Mouse (Mus musculus) Patski (cell line): ENCODE results near the gene Tnrc6a. TPM values are rescaled to one million over a fixed set of nuclear protein-coding genes. Genes with fewer than 3 reads are reported as not detected.

ENCODE experiments used
- ATAC-seq: fragments of 100-300 bp; one replicate; pipeline ENCODE4 v1.8.0; 2021
- CTCF ChIA-PET: fragments of 350-600 bp; sonication (Branson Sonifier 250); formaldehyde crosslinking; loops from one replicate; lab custom pipeline; 2022; ENCODE audit warnings: inconsistent platforms; lab: Charles Lee
- POLR2A ChIA-PET: fragments of 350-600 bp; sonication (Branson Sonifier 250); formaldehyde crosslinking; loops from one replicate; lab custom pipeline; 2022; ENCODE audit warnings: antibody characterized with exemption, inconsistent platforms; lab: Charles Lee
- DNase-seq: peaks from one replicate; pipeline ENCODE4 v3.0.0-alpha.2; 2011; ENCODE audit warnings: low read depth, low spot score
- H3K27me3 ChIP-seq: fragments of 371-371 bp; one replicate; pipeline ENCODE4 v1.5.1; 2021
- CTCF ChIP-seq: fragments of 100-300 bp; IDR thresholded peaks from one replicate; pipeline ENCODE4 v1.5.1; 2021
- in situ Hi-C: fragments of 300-500 bp; cut with MboI; formaldehyde crosslinking; loops from 3 replicates; pipeline ENCODE4 v1.11.1; 2018; ENCODE audit warnings: low pct_unique_long_range_greater_than_20kb, mixed read lengths
- polyA plus RNA-seq: library from polyadenylated mRNA; unstranded; gene quantifications from one replicate; pipeline ENCODE4 v1.2.3, GENCODE M21; 2021

Gene Tnrc6a
- polyA plus RNA-seq, 1 experiment from 2014 or later = 34.1 TPM

- no peaks in the 10 kb centered on the region for H3K27me3 ChIP-seq
- TF ChIP-seq CTCF = no peak
- DNase-seq (no peak), ATAC-seq (no peak)
- POLR2A ChIA-PET = interaction anchor here (1.3 kb wide), 1 partner anchor 15 kb away, joined by 8 read pairs; no protein-coding TSS in a partner anchor
- CTCF ChIA-PET = interaction anchor here (1.4 kb wide), 1 partner anchor 8 kb away, joined by 4 read pairs; no protein-coding TSS in a partner anchor
- in situ Hi-C loops = no loop called here
These were observed 62.8 kb downstream of the Tnrc6a start for GRCm38 (mm10) chr7:123186463-123186862.

DNA sequence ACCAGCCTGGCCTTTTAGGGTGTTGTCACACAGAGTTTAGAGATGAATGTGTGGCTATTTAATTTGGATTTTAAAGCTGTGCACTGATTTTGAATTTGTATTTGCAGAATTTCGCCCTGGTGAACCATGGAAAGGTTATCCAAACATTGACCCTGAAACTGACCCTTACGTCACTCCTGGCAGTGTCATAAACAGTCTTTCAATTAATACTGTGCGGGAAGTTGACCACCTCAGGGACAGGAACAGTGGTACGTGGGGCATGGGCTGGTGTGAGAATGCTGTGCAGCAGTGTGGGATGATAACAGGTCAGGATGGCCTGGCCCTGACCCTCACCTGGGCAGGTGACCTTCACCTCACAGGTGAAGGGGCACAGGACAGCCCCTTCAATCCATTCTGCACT, 63.6 kb downstream of the Tnrc6a start:
- DNase-seq = no peak
- ATAC-seq = no peak
- TF ChIP-seq CTCF = no peak
- POLR2A ChIA-PET = interaction anchor here (0.6 to 1.3 kb wide), 2 partner anchors 14 to 113 kb away, joined by 5 to 8 read pairs; no protein-coding TSS in a partner anchor
- H3K27me3 ChIP-seq = no peaks in the 10 kb centered on the region
- CTCF ChIA-PET = interaction anchor here (0.9 kb wide), 1 partner anchor 162 kb away, joined by 3 read pairs; no protein-coding TSS in a partner anchor
- in situ Hi-C loops = no loop called here

DNA sequence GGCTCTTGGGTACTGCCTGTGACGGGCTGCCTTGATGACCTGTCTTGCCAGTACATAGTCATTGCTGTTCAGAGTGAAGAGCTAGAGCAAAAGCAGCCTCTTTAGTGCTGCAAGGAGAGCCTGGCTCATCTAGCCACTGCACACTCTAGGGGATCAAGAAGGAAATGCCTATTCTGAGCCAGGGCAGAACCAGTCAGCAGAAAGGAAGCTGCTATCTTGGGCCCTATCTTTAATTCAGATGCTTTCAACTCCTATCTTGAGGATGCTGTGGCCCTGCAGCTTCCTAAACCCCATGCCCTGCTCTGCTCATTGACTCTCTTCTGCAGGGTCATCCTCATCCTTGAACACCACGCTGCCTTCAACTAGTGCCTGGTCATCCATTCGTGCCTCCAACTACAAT, 64.8 kb downstream of the Tnrc6a start:
- no peak for ATAC-seq
- no peak for DNase-seq
- no peak for TF ChIP-seq CTCF
- in situ Hi-C loops = no loop called here
- ChIA-PET POLR2A (no interaction called here), CTCF (no interaction called here)
- no peaks in the 10 kb centered on the region for H3K27me3 ChIP-seq

GRCm38 (mm10) chr7:123189762-123190161, 66.1 kb downstream of the Tnrc6a start:
- in situ Hi-C loops = no loop called here
- no peak for TF ChIP-seq CTCF
- H3K27me3 ChIP-seq = no peaks in the 10 kb centered on the region
- ATAC-seq (no peak), DNase-seq (no peak)
- ChIA-PET POLR2A (no interaction called here), CTCF (no interaction called here)

DNA sequence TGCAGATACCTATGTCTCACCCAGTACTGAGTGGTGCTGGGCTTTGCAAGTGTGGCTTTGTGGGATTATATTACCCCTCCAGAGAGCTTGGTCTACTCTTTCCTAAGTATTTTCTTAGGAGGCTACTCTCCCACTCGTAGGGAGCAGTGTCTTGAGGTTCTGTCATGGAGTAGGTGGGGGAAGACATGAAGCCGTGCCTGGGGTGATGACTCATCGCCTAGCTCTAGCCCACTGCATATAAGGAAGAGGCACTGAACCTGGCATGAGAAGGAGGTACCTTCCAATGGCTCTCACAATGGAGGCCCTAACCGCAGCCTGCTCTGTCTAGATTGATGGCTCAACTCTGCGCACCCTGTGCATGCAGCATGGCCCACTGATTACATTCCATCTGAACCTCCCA, 68.0 kb downstream of the Tnrc6a start:
- in situ Hi-C loops = no loop called here
- no peak for TF ChIP-seq CTCF
- POLR2A ChIA-PET = interaction anchor here (0.5 kb wide), 1 partner anchor 211 kb away, joined by 4 read pairs; no protein-coding TSS in a partner anchor
- no peaks in the 10 kb centered on the region for H3K27me3 ChIP-seq
- DNase-seq = no peak
- ATAC-seq = no peak
- CTCF ChIA-PET = no interaction called here

- ATAC-seq (no peak), DNase-seq (no peak)
- TF ChIP-seq CTCF = no peak
- CTCF ChIA-PET = no interaction called here
- no peaks in the 10 kb centered on the region for H3K27me3 ChIP-seq
- in situ Hi-C loops = no loop called here
- POLR2A ChIA-PET = no interaction called here
These were observed 69.5 kb downstream of the Tnrc6a start for GRCm38 (mm10) chr7:123193201-123193600.

GRCm38 (mm10) chr7:123194696-123195095, 71.0 kb downstream of the Tnrc6a start:
- TF ChIP-seq CTCF = no peak
- in situ Hi-C loops = no loop called here
- no peak for ATAC-seq
- H3K27me3 ChIP-seq = no peaks in the 10 kb centered on the region
- no peak for DNase-seq
- POLR2A ChIA-PET = no interaction called here
- CTCF ChIA-PET = interaction anchor here (0.6 to 1.1 kb wide), 3 partner anchors 9 to 204 kb away, joined by 3 to 4 read pairs (median 4); no protein-coding TSS in a partner anchor

DNA sequence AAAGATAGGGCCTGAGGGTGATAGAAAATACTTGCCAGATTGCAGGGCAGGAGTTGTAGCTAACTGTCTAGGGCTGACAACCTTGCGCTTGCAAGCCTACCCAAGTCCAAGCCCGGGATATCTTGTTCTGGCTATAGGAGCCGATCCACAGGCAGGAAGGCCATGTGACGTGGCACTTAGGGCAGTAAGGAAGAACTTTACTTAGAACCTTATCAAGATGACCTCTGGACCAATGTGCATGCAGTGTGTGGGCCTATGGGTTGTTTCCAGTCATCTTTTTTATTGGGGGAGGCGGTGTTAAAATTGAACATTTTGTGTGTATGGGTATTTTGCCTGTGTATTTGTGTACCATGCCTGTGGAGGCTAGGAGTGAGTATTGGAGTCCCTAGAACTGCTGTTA, 72.7 kb downstream of the Tnrc6a start:
- ATAC-seq (no peak), DNase-seq (no peak)
- in situ Hi-C loops = no loop called here
- ChIA-PET POLR2A (interaction anchor here (0.5 kb wide), 1 partner anchor 245 kb away, joined by 3 read pairs; no protein-coding TSS in a partner anchor), CTCF (no interaction called here)
- no peaks in the 10 kb centered on the region for H3K27me3 ChIP-seq
- TF ChIP-seq CTCF = no peak

DNA sequence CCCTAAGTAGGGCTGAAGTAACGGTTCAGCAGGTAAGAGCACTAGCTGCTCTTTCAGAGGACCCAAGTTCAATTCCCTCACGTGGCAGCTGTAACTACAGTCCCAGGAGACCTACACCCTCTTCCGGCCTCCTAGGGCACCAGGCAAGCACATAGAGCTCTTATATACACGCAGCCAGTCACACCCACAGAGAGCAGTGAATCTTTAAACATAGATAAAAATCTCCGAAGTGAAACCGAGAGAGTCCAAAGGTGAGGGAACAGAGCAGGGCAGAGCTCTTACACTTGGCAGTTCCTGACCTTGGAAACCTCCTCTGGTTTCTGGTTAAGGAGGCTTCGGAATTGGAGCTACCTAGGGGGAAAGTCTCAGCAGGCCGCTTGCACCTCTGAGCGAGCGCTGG, 75.0 kb downstream of the Tnrc6a start:
- DNase-seq = no peak
- no peak for ATAC-seq
- POLR2A ChIA-PET = no interaction called here
- H3K27me3 ChIP-seq = no peaks in the 10 kb centered on the region
- in situ Hi-C loops = no loop called here
- TF ChIP-seq CTCF = no peak
- CTCF ChIA-PET = interaction anchor here (1.1 kb wide), 1 partner anchor 200 kb away, joined by 5 read pairs; no protein-coding TSS in a partner anchor

GRCm38 (mm10) chr7:123199151-123199550, 75.5 kb downstream of the Tnrc6a start:
- DNase-seq (no peak), ATAC-seq (no peak)
- TF ChIP-seq CTCF = no peak
- ChIA-PET POLR2A (no interaction called here), CTCF (interaction anchor here (1.1 kb wide), 1 partner anchor 200 kb away, joined by 5 read pairs; no protein-coding TSS in a partner anchor)
- in situ Hi-C loops = no loop called here
- H3K27me3 ChIP-seq = no peaks in the 10 kb centered on the region

DNA sequence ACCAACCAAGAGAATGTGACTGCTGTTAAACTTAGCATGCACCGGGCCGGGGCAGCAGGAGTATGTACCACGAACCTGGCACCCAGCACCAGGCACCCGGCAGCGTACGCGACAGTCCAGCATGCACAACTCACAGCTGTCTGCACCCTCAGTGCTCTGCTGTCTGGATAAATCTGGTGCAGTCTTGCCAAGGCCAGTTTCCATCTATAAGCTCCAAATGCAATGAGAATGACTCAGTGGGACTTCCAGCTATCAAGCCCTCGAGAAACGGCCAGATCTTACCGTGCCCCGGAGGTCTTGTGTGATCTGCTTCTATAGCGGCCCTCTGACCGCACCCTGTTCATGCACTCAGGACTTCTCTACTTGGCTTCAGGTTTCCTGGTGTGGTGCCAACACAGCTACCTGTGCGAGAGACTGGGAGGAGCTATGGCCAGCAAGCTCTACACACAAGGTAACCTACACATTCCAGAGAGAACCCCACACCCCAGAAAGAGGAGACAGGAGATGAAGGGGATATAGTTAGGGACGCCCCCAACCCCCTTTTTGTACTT, 76.0 kb downstream of the Tnrc6a start:
- in situ Hi-C loops = no loop called here
- ChIA-PET CTCF (interaction anchor here (0.5 to 1.1 kb wide), 3 partner anchors 159 to 265 kb away, joined by 3 to 5 read pairs (median 3); no protein-coding TSS in a partner anchor), POLR2A (interaction anchor here (0.6 kb wide), 1 partner anchor 180 kb away, joined by 3 read pairs; no protein-coding TSS in a partner anchor)
- H3K27me3 ChIP-seq = no peaks in the 10 kb centered on the region
- TF ChIP-seq CTCF = no peak
- DNase-seq (no peak), ATAC-seq (no peak)
